Mouse (Mus musculus): ENCODE results near the gene Vmn1r11.

The Vmn1r11 gene

DNA sequence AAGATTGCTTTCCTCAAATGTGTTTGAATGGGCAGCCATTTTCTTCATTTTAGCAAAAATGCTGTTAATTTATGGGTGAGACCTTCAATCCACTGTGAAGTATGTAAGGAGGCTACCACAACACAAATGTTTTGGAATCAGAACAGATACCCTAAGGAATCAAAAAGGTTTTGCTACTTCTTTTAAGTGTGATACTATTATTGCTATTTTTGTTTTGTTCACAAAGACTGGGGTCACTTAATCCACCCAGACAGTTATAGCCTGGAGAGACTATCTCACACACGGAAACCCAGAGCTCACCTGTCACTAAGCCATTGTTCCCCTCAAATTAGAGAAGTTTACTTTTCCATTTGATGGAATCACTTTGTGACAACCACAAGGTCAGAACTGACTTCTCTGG is at the start of gene Vmn1r11:
Gene Vmn1r11, plus strand, starts transcription at position 301 of the 400 bp plus-strand sequence.
- no peak for DNase-seq

DNA sequence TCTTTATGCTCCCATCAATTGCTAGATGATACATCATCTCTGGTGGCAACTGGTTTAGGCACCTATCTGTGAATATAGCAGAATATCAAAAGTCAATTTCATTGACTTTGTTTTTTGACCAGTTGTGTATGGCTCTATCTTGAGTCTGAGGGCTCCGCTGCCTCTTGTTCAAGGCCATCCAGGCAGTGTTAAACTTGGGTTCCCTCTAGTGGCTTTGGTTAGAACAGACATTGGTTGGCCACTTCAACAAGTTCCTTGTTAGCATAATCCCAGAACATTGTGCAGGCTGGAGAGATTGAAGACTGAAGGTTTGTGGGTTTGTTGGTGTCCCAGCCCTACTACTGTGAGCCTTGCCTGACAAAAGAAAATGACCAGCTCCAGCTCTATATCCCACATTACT is 26.9 kb upstream of the Vmn1r11 start:
- DNase-seq, result no peak

DNA sequence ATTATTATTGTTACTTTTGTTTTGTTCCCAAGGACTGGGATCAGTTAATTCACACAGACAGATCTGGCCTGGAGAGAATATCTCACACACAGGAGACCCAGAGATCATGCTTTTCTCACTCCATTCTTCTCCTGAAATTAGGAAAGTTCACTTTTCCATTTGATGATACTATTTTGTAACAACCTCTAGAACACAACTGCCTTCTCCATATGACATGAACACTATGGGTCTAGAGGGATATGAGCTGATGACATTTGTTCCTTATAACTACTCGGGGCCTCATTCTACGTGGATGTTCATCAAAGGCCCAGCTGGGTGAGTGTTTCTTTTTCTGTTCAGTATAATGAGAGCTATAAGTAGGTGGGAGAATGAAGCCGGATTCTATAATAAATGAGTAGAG is 24.1 kb upstream of the Vmn1r11 start, which contains the start of gene Vmn1r10:
Gene Vmn1r10, plus strand, starts transcription at position 301 of the 400 bp plus-strand sequence.
- no peak for DNase-seq

GRCm38 (mm10) chr6:57156619-57157018 is 23.4 kb downstream of the Vmn1r11 start, which contains the start of gene Vmn1r12:
Gene Vmn1r12 (plus strand): TSS chr6:57156919.
- DNase-seq, result no peak

All from thymus, postnatal 4 days (tissue).